Mouse (Mus musculus): ENCODE measurements around the gene Leng8.

Gene Leng8

GRCm38 (mm10) chr7:4136771-4137531 is at the start of gene Leng8:
TSS of gene Leng8 (plus strand) at chr7:4137039.
- DNase-seq, result peak; percentile 99 to 100

- DNase-seq, result no peak
Observed at GRCm38 (mm10) chr7:4087238-4087895, 49.5 kb upstream of the Leng8 start.

- DNase-seq, result no peak
Observed at GRCm38 (mm10) chr7:4087896-4088480, 48.9 kb upstream of the Leng8 start.

GRCm38 (mm10) chr7:4088679-4089078 is 48.2 kb upstream of the Leng8 start:
- no peak for DNase-seq

- DNase-seq, result no peak
Observed at GRCm38 (mm10) chr7:4091170-4091569, 45.7 kb upstream of the Leng8 start.

- DNase-seq, result no peak
Observed at GRCm38 (mm10) chr7:4098301-4098700, 38.5 kb upstream of the Leng8 start.

- no peak for DNase-seq
Observed at GRCm38 (mm10) chr7:4098832-4099231, 38.0 kb upstream of the Leng8 start.

GRCm38 (mm10) chr7:4101144-4101543 is 35.7 kb upstream of the Leng8 start:
- DNase-seq, result no peak

GRCm38 (mm10) chr7:4103411-4103810 is 33.4 kb upstream of the Leng8 start:
- no peak for DNase-seq

GRCm38 (mm10) chr7:4111766-4112165 is 25.1 kb upstream of the Leng8 start:
- DNase-seq, result no peak

GRCm38 (mm10) chr7:4117050-4117814 is 19.6 kb upstream of the Leng8 start:
- no peak for DNase-seq

- peak; percentile 73 to 79 for DNase-seq
Observed at GRCm38 (mm10) chr7:4119344-4119902, 17.4 kb upstream of the Leng8 start, which contains the start of gene Ttyh1. TSS of gene Ttyh1 (plus strand) at chr7:4119408.

GRCm38 (mm10) chr7:4119976-4120921 is 16.6 kb upstream of the Leng8 start:
- no peak for DNase-seq

- no peak for DNase-seq
Observed at GRCm38 (mm10) chr7:4122076-4122768, 14.6 kb upstream of the Leng8 start.

- DNase-seq, result no peak
Observed at GRCm38 (mm10) chr7:4122783-4123182, 14.1 kb upstream of the Leng8 start.

- DNase-seq, result peak; percentile 78 to 84
Observed at GRCm38 (mm10) chr7:4123732-4124131, 13.1 kb upstream of the Leng8 start.

- peak; percentile 53 to 59 for DNase-seq
Observed at GRCm38 (mm10) chr7:4124315-4124759, 12.5 kb upstream of the Leng8 start.

GRCm38 (mm10) chr7:4124856-4125255 is 12.0 kb upstream of the Leng8 start:
- no peak for DNase-seq

GRCm38 (mm10) chr7:4125306-4125705 is 11.5 kb upstream of the Leng8 start:
- no peak for DNase-seq

- no peak for DNase-seq
Observed at GRCm38 (mm10) chr7:4126992-4127785, 9.7 kb upstream of the Leng8 start.
